Mouse (Mus musculus) liver, embryonic 14.5 days (tissue): Measurements from ENCODE around the gene Tmem106b.

Experiments
- CTCF ChIP-seq: IDR thresholded peaks from 2 replicates; pipeline ENCODE4 v1.5.1; 2016; ENCODE audit warnings: antibody characterized with exemption, low read depth, control low read depth
- EP300 ChIP-seq: IDR thresholded peaks from 2 replicates; pipeline ENCODE4 v1.6.1; 2016; ENCODE audit warnings: antibody characterized with exemption, low read depth

GRCm38 (mm10) chr6:13082881-13083280, 13.3 kb downstream of the Tmem106b start:
- TF ChIP-seq CTCF, result no peak
- no peak for TF ChIP-seq EP300
